Mouse (Mus musculus) liver, adult 2 months (tissue): ENCODE data around the gene Zmiz1.

ENCODE experiments used
- CTCF ChIP-seq: fragments of 200-500 bp; IDR thresholded peaks from 2 replicates; pipeline ENCODE4 v1.5.1; 2011; ENCODE audit warnings: low read depth, low read length, control low read depth
- POLR2A ChIP-seq: fragments of 200-500 bp; IDR thresholded peaks from 2 replicates; pipeline ENCODE4 v1.6.1; 2011; ENCODE audit warnings: low read length, control low read depth; ENCODE audit not compliant: insufficient read depth; ENCODE audit errors: extremely low read depth

DNA sequence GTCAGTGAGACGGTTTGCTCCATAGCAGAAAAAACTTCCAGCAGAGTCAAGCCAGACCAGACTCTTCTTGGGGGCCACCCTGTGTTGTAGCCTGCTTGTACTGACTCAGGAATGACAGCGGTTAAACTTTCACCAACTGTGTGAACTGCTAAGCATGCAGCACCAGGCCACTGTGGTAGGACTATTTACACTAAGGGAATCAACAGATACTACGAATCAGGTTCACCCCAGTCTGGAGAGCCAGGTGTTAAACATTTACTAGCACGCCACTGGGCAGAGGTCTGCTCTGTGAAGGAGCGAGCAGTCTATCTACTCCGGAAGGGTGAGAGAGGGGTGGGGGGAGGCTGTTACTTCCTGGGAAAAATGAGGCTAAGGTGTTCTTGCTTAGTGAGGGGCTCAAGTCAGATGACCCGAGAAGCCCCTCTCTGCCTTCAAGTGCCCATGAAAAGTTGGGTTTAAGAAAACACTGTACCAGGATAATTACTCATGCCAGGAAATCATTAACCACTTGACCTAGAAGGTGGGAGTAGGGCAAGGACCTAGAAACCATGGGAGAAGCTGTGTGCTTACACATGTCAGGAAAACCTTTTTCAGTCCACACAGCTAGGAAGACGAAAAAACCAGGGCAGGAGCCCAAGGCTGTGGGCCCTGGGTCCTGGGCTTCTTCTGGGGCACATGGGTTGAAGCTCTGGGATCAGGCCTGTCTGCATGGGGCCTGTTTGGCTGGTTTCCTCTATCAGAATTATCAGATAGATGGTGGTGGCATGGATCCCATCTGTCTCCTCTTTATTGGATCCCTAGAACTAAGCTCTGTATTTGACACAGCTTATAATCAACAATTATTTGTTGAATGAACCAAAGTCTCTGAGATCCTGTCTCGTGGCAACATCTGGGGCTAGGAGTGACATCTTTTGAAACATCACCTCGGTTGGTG is 7.0 kb upstream of the Zmiz1 start:
- TF ChIP-seq POLR2A: no peak
- no peak for TF ChIP-seq CTCF
